Mouse (Mus musculus) megakaryocyte, embryonic 14.5 days (primary cell): ENCODE data around the gene Aaed1.

Experiments
- FLI1 ChIP-seq: IDR thresholded peaks from 2 replicates; pipeline ENCODE4 v1.6.1; 2012; ENCODE audit warnings: low read length, inconsistent platforms, mixed read lengths
- GATA1 ChIP-seq: IDR thresholded peaks from 3 replicates; pipeline ENCODE4 v1.6.1; 2012; ENCODE audit warnings: mixed read lengths, low read length, inconsistent platforms, borderline replicate concordance

GRCm38 (mm10) chr13:64237000-64237680 is 75.4 kb downstream of the Aaed1 start:
- TF ChIP-seq GATA1 (no peak), FLI1 (no peak)
